Mouse (Mus musculus): ENCODE data around the gene Gm13691.
A peak's percentile ranks its signal among the peaks of the same experiment; 100 is the strongest.
"Not testable (repeated sequence)": the region's sequence is repeated elsewhere in the genome, so short reads cannot be mapped to it uniquely, and the experiment has no call there.

Gene Gm13691

DNA sequence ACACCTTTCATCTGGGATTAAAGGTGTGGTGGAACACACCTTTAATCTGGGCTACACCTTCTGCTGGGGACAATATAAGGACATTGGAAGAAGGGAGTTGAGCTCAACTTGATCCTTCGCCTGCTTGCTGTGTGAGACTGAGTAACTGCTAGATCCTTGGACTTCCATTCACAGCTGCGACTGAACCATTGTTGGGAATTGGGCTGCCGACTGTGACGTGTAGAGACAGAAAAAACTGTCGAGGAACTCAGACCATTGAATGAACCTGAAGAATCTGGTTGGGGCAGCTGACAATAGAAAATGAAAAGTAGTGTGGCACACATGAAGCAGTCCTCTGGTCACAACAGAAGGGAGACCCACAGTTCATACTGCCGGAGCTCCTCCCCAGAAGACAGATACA, at the start of gene Gm13691:
TSS of gene Gm13691 (plus strand) at position 301 of the 400 bp plus-strand sequence.
- DNase-seq (ENCODE audit: extremely low read depth, low read depth): not testable (repeated sequence)

DNA sequence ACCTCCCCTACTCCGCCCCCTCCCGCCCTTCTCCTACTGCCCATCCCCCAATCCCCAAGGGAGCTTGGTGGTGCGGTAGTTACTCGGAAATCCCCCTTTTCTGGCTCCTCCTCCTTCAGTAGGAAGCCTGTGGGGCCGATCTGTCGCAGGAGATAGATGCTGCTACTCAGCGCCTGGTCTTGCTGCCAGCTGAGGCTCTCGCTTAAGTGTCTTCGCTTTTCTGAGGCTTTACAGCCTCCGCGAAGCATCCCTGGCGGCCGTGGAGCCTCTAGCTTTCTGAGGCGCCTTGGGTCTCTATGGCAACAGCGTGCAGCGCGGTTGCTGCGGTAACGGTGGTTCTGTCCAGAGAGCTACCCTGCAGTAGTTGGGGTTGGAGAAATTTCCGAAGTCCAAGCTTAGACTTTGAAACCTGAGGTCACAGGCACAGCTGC, 49.4 kb upstream of the Gm13691 start, which contains the start of gene Zswim2:
TSS of gene Zswim2 (minus strand) at position 298 of the 431 bp plus-strand sequence.
- DNase-seq (ENCODE audit: extremely low read depth, low read depth): no peak

DNA sequence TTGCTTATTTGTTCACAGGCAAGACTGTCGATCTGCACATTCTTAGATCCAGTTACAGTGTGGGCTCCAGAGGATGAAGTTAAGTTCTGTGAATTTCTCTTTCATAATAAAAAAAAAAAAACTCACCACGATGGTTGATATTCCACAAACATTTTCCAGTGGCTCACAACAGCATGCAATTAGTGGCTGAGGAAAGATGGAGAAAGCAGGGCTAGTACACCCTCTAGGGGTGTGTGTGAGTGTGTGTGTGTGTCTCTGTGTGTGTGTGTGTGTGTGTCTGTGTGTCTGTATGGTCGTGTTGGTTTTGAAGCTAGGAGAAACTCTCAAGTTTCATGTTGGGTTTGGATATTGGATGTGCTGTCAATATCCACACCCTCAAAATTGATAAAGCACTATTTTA, 49.0 kb upstream of the Gm13691 start:
- DNase-seq (ENCODE audit: extremely low read depth, low read depth): no peak

DNA sequence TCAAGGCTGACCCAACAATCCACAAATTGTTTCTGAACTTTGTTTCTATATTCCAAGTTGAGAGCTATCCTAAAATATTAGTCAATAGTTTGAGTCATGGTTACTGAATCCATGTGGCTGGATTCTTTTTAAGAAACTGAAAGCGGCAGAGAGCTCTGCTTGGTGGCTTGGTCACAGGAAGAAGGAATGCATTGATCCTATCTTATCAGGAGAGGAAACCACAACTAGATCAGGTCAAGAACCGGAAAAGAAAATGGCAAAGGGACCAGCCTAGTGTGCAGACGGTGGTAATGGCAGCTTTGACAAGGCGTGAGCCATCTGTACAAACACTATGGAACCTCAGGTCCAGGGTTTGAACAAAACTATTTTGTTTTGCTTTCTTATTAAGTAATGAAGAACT, 48.6 kb upstream of the Gm13691 start:
- no peak for DNase-seq (ENCODE audit: extremely low read depth, low read depth)

DNA sequence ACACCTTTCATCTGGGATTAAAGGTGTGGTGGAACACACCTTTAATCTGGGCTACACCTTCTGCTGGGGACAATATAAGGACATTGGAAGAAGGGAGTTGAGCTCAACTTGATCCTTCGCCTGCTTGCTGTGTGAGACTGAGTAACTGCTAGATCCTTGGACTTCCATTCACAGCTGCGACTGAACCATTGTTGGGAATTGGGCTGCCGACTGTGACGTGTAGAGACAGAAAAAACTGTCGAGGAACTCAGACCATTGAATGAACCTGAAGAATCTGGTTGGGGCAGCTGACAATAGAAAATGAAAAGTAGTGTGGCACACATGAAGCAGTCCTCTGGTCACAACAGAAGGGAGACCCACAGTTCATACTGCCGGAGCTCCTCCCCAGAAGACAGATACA, 35.0 kb upstream of the Gm13691 start, which contains the start of gene Gm13698:
TSS of gene Gm13698 (plus strand) at position 301 of the 400 bp plus-strand sequence.
- DNase-seq (ENCODE audit: extremely low read depth, low read depth): not testable (repeated sequence)

DNA sequence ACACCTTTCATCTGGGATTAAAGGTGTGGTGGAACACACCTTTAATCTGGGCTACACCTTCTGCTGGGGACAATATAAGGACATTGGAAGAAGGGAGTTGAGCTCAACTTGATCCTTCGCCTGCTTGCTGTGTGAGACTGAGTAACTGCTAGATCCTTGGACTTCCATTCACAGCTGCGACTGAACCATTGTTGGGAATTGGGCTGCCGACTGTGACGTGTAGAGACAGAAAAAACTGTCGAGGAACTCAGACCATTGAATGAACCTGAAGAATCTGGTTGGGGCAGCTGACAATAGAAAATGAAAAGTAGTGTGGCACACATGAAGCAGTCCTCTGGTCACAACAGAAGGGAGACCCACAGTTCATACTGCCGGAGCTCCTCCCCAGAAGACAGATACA, 29.1 kb upstream of the Gm13691 start, which contains the start of gene Gm13693:
TSS of gene Gm13693 (plus strand) at position 301 of the 400 bp plus-strand sequence.
- not testable (repeated sequence) for DNase-seq (ENCODE audit: extremely low read depth, low read depth)

DNA sequence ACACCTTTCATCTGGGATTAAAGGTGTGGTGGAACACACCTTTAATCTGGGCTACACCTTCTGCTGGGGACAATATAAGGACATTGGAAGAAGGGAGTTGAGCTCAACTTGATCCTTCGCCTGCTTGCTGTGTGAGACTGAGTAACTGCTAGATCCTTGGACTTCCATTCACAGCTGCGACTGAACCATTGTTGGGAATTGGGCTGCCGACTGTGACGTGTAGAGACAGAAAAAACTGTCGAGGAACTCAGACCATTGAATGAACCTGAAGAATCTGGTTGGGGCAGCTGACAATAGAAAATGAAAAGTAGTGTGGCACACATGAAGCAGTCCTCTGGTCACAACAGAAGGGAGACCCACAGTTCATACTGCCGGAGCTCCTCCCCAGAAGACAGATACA, 23.3 kb upstream of the Gm13691 start, which contains the start of gene Gm13695:
TSS of gene Gm13695 (plus strand) at position 301 of the 400 bp plus-strand sequence.
- DNase-seq (ENCODE audit: extremely low read depth, low read depth): not testable (repeated sequence)

DNA sequence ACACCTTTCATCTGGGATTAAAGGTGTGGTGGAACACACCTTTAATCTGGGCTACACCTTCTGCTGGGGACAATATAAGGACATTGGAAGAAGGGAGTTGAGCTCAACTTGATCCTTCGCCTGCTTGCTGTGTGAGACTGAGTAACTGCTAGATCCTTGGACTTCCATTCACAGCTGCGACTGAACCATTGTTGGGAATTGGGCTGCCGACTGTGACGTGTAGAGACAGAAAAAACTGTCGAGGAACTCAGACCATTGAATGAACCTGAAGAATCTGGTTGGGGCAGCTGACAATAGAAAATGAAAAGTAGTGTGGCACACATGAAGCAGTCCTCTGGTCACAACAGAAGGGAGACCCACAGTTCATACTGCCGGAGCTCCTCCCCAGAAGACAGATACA, 17.5 kb upstream of the Gm13691 start, which contains the start of gene Gm13696:
TSS of gene Gm13696 (plus strand) at position 301 of the 400 bp plus-strand sequence.
- DNase-seq (ENCODE audit: extremely low read depth, low read depth): not testable (repeated sequence)

DNA sequence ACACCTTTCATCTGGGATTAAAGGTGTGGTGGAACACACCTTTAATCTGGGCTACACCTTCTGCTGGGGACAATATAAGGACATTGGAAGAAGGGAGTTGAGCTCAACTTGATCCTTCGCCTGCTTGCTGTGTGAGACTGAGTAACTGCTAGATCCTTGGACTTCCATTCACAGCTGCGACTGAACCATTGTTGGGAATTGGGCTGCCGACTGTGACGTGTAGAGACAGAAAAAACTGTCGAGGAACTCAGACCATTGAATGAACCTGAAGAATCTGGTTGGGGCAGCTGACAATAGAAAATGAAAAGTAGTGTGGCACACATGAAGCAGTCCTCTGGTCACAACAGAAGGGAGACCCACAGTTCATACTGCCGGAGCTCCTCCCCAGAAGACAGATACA, 11.7 kb upstream of the Gm13691 start, which contains the start of gene Gm13694:
TSS of gene Gm13694 (plus strand) at position 301 of the 400 bp plus-strand sequence.
- DNase-seq (ENCODE audit: extremely low read depth, low read depth): not testable (repeated sequence)

DNA sequence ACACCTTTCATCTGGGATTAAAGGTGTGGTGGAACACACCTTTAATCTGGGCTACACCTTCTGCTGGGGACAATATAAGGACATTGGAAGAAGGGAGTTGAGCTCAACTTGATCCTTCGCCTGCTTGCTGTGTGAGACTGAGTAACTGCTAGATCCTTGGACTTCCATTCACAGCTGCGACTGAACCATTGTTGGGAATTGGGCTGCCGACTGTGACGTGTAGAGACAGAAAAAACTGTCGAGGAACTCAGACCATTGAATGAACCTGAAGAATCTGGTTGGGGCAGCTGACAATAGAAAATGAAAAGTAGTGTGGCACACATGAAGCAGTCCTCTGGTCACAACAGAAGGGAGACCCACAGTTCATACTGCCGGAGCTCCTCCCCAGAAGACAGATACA, 5.9 kb upstream of the Gm13691 start, which contains the start of gene Gm13697:
TSS of gene Gm13697 (plus strand) at position 301 of the 400 bp plus-strand sequence.
- not testable (repeated sequence) for DNase-seq (ENCODE audit: extremely low read depth, low read depth)

DNA sequence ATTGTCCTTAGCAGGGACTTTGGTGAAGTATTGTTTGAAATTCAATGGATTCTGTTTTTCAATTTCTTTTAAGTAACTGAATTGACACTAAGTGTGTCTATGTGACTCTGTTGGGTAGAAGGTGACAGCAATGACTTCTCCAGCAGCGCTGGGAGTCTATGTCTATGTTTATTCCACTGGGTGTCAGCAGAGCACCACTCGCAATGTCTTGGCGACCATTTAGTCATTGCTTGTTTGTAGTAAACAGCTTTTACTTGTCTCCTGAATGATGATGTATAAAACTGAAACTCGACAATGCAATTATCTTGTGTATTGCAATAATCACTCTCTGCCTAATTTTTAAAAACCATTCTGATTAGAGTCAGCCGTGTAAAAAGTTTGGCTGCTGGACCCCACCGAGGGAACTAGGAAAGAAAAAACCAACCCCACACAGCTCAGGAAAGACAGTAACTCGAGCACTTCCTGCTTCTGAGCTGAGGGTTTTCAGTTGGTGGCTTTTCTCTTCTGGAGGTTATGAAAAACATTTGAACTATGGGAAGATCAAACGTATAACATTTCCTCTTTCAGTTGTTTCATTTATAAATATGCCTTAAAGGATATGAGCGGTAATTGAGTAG, 3.4 kb downstream of the Gm13691 start:
- not testable (repeated sequence) for DNase-seq (ENCODE audit: extremely low read depth, low read depth)

DNA sequence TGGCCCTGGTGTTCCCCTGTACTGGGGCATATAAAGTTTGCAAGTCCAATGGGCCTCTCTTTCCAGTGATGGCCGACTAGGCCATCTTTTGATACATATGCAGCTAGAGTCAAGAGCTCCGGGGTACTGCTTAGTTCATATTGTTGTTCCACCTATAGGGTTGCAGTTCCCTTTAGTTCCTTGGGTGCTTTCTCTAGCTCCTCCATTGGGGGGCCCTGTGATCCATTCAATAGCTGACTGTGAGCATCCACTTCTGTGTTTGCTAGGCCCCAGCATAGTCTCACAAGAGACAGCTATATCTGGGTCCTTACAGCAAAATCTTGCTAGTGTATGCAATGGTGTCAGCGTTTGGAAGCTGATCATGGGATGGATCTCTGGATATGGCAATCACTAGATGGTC, 4.2 kb downstream of the Gm13691 start:
- DNase-seq (ENCODE audit: extremely low read depth, low read depth): not testable (repeated sequence)

DNA sequence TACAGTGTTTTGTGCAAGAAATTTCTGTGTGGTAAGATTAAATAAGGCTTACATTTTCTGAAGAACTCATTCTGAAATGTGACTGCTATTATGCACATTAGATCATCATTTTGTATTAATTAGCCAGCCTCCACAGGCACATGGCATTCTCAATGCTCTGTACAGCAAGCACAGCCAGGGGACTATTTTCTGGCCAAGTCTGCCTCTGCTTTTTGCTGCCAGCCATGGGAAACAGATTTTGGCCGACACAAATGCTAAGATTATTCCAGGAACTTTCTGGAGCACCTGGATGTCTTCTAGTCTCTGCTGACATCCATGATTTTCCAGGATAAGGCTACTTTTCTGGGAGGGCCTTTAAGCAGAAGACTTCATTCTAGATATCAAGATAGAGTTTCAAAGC, 18.6 kb downstream of the Gm13691 start:
- DNase-seq (ENCODE audit: extremely low read depth, low read depth): no peak

DNA sequence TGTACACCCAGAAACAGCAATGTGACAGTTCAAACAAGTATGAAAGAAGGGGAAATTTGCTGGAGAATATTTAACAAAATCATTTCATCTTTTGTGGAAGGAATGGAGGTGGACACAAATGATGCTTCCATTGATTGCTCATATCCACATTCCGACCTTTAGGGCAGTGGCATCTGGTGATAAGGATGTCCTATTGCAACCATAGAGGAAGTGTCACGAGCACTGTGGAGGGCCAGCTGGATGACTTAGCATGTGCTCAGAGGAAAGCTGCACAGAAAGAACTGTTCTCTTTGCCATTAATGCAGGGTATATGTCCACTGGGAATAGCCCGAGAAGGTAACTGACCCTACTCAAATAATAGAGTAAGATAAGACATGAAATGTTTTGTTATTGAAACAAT, 19.5 kb downstream of the Gm13691 start:
- DNase-seq (ENCODE audit: extremely low read depth, low read depth): no peak

DNA sequence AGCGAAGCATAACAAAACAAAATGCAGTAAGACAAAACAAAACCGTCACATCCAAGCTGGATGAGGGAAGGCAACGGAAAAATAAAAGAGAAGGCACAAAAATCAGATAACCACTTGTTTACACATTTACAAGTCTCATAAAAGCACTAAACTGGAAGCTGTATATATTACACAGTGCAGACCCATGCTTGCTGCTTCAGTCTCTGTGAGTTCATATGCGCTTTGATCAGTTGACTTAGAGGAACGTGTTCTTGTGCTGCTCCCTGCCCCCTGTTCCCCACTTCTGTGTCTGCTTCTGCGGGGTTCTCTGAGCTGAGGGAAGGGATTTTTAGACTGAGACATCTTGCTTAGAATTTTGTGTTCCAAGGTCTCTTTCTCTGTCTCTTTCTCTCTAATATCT, 24.2 kb downstream of the Gm13691 start:
- no peak for DNase-seq (ENCODE audit: extremely low read depth, low read depth)

DNA sequence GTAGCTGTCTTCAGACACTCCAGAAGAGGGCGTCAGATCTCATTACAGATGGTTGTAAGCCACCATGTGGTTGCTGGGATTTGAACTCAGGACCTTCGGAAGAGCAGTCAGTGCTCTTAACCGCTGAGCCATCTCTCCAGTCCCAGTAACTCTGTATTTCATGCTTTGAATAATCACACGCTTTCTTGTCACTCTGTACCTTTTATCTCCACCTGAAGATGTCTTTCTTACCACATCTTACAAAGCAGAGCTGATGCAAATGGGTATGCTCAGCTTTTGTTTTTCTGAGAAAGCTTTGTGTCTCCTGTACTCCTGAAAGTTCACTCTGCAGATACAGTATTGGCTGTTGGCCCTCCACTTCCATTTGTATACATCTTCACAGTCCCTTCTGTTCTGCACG, 25.9 kb downstream of the Gm13691 start:
- DNase-seq (ENCODE audit: extremely low read depth, low read depth): not testable (repeated sequence)

DNA sequence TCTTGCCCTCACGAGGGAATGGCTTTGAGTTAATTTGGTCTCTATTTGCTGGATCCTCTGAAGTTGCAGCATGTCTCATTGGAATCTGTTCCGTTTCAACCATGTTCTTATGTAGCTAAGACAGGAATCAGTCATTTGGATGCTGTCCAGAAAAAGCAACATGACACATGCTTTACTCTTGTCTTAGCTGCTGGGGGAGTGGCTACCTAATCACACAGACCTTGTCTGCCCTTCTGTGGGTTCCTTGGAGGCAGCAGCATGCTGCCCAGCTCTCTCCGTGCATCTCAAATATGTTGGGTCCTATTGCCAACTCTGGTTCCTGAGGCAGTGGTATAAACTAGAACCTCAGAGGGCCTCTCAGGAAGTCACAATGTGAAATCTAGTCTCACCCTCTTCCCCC, 28.0 kb downstream of the Gm13691 start:
- DNase-seq (ENCODE audit: extremely low read depth, low read depth): no peak

DNA sequence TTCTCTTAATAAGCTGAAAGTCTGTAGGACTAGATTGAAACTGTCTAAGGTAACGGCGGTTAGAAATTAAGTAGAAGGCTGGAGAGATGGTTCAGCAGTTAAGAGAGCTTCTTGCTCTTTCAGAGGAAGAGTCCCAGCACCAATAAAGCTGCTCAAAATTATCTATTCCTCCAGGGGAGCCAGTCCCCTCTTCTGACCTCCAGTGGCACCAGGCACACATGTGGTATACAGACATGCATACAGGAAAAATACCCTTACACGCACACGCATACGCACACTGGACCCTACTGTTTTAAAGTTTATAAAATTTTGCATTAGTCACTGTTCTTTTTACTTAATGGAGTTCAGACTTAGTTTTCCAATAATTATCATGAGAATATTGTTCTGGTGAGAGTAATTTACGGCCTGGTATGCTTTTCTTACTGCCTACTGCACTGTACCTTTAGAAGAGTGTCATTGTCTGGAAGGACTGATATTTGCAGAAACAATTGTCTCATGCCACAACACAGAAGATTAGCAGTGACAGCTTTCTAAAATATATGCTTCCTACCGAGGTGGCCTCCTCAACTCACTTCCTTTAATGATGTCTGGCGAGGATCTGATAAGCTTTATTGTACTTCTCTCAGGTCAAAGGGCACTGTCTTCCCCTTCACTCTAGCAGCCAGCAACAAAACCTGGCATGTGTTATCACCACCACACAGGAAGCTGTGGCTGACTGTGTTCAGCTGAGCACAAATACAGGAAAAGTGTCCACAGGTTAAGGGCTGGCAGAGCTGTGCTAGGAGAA, 29.4 kb downstream of the Gm13691 start:
- DNase-seq (ENCODE audit: extremely low read depth, low read depth): peak; percentile 52

DNA sequence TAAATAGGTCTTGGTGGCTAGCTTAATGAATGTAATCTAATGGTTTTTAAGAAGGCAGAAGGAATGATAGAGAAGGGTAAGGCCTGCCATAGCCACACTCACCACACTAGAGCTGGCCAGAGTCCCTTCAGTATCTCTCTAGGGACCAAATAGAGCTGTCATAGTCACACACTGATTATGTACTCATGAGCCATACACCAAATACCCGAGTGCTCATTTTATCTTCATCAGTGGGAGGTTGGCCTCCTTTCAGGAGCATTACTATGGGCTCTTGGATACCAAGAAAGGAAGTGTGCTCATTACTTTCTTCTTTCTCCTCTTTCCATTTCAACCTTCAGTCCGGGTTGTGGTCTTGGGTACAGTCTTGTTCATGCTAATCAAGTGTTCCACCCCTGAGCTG, 31.6 kb downstream of the Gm13691 start:
- no peak for DNase-seq (ENCODE audit: extremely low read depth, low read depth)

DNA sequence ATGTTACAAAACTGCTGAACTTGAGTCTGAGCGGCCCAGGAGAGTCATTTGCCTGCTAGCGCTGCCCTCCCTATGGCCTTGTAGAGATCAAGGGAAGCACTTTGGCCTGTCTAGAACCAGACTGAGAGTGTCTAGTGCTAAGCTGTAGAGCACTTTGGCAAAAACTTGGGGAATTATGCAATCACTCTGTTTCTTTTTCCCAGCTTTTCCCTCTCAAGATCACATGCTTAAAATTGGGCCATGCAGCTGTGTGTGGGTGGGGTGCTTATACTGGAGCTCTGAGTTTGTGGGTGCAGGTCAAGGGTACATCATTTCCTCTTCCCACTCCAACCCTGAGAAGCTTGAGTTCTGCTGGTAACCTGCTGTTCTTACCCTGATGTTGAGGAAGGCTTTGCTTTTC, 32.6 kb downstream of the Gm13691 start:
- no peak for DNase-seq (ENCODE audit: extremely low read depth, low read depth)

DNA sequence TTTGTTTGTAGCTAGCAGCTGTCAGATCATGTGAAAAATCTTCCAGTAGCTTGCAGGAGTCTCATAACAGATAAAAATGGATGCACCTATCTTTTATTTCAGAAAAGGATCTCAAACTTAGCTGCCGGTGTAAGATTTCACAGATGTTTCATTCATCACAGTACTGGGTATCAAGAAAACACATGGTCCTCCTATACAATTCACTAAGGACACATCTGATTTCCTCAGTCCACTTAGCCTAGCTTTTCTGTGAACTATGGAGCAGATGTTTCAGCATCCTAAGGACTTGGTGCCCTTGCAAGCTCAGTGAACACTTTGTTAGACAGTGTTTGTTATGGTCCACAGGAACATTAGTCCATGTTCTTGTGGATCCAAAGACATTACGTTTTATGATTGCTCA, 33.0 kb downstream of the Gm13691 start:
- DNase-seq (ENCODE audit: extremely low read depth, low read depth): no peak

DNA sequence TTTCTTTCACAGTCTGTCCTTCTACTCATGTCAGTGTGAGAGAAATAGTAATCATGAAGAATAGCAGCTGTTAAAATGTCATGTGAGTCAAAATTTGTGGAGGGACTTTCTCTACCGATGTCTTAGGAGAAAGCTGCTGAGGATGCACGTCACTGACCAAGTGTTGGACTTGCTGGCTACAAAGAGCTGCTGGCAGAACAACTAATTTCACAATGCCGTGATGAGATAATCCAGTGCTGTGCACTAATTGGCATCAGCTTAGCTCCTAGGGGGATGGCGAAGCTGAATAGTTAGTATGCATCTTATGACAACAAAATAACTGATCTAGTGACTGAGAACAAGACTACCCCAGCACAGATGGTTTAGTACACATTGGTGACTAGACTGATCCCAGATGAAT, 34.9 kb downstream of the Gm13691 start:
- DNase-seq (ENCODE audit: extremely low read depth, low read depth): no peak
